Mouse (Mus musculus): ENCODE data around the gene Vipr1.

GRCm38 (mm10) chr9:121708506-121709486 lies 66.3 kb downstream of the Vipr1 start:
- TF ChIP-seq CHD2 (IDR thresholded peaks at IDR 0.05; ENCODE audit: low read depth, low read length) (no peak), MAFK (IDR thresholded peaks at IDR 0.05; ENCODE audit: insufficient read depth, low read depth, low read length) (0 out of 2 replicates have a peak, but pooled peaks have one; percentile 11), ZNF384 (IDR thresholded peaks at IDR 0.05; ENCODE audit: low read depth, low read length) (no peak), ZC3H11A (IDR thresholded peaks at IDR 0.05; ENCODE audit: borderline replicate concordance, low read depth, low read length) (no peak), HCFC1 (IDR thresholded peaks at IDR 0.05; ENCODE audit: borderline replicate concordance, insufficient read depth, low read length) (no peak)
